Mouse (Mus musculus) myocyte (in vitro differentiated cells): ENCODE measurements at regions not wholly inside any gene's neighbourhood (a gene's known extent, or its start where the extent isn't known, plus 50 kb on each side); places are given as distances from the start of the nearest gene placed in this dataset.

Source experiments
- CEBPB ChIP-seq: IDR thresholded peaks from 2 replicates; pipeline ENCODE4 v1.6.1; 2011; ENCODE audit warnings: mild to moderate bottlenecking, moderate library complexity; ENCODE audit not compliant: poor library complexity, insufficient read depth, severe bottlenecking
- E2F4 ChIP-seq: IDR thresholded peaks from one replicate; pipeline ENCODE4 v1.6.1; 2011; ENCODE audit warnings: mild to moderate bottlenecking, control low read depth, moderate library complexity; ENCODE audit not compliant: insufficient read depth
- MYOG ChIP-seq, 3 experiments: IDR thresholded peaks; one replicate each; pipeline ENCODE4 v1.6.1; 2011; ENCODE audit warnings: control low read depth in 2 of 3, low read depth in 2 of 3, mild to moderate bottlenecking in 2 of 3; ENCODE audit not compliant: insufficient read length in 2 of 3, control insufficient read depth in 1 of 3, insufficient read depth in 1 of 3
- POLR2A ChIP-seq: IDR thresholded peaks from one replicate; pipeline ENCODE4 v1.6.1; 2011; ENCODE audit warnings: low read depth, mild to moderate bottlenecking, control low read depth, moderate library complexity; ENCODE audit not compliant: insufficient read length
- POLR2AphosphoS2 ChIP-seq: IDR thresholded peaks from one replicate; pipeline ENCODE4 v1.6.1; 2011; ENCODE audit warnings: low read depth, control low read depth; ENCODE audit not compliant: insufficient read length
- REST ChIP-seq: IDR thresholded peaks from one replicate; pipeline ENCODE4 v1.6.1; 2011; ENCODE audit warnings: mild to moderate bottlenecking, control low read depth, moderate library complexity; ENCODE audit not compliant: insufficient read depth, insufficient read length
- USF1 ChIP-seq: IDR thresholded peaks from one replicate; pipeline ENCODE4 v1.6.1; 2011; ENCODE audit warnings: low read depth, mild to moderate bottlenecking, control low read depth, moderate library complexity

DNA sequence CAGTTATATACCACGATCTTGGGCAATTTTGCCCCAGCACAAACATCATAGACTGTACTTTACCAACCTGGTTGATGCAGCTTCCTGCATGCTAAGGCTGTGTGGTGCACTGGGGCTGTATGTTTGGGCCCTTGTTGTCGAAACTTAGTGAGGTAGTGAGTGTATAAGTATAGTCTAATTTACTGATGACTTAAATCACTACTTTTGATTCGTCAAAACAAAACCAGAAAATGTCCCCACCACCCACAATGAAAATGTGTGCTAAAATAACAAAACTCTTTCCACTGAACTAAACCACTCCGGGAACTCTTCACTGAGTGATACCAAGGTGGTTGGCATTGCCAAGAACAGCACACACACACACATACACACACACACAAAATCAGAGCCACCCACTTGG is 191.5 kb downstream of the Shq1 start:
- TF ChIP-seq USF1 (no peak), E2F4 (no peak), POLR2A (no peak), POLR2AphosphoS2 (no peak), MYOG (IDR thresholded peaks at IDR 0.05; ENCODE audit: control insufficient read depth in 1 of 3, insufficient read depth in 1 of 3, insufficient read length in 2 of 3, low read depth in 2 of 3) (no peak), CEBPB (no peak), REST (no peak)
